Comparison of ENCODE assay signal across 29 mouse cellular contexts in genomic region chr12:53040634-53041033, GRCm38 (mm10).
DNase-seq lines count a peak whose midpoint lies in the region; ATAC-seq and TF ChIP-seq lines count a peak whose summit lies in the region.
"Had no signal": no experiment of that assay in that cellular context is flagged by ENCODE, and none has a peak within 500 bp of the region (broad histone marks: within the 10 kb centered on the region; RNA-seq: fewer than 3 reads in every experiment).

No protein-coding gene starts in this region.

- peak; percentile 69 for ATAC-seq in forebrain, postnatal 0 days
- no peak for ATAC-seq in forebrain, embryonic 15.5 days (replicated peaks)
- ATAC-seq: activated CD4-positive, CD25-positive, alpha-beta regulatory T cell, adult 4 months; CD4-positive, CD25-positive, alpha-beta regulatory T cell, adult 4 months; forebrain, embryonic 14.5 days; Patski had no signal

- H3K27ac ChIP-seq in forebrain, postnatal 0 days (ENCODE audit: low read depth, low read length): no peak overlapping the region
- H3K27ac ChIP-seq in forebrain, embryonic 15.5 days (replicated peaks): no peak overlapping the region
- H3K27ac ChIP-seq: embryonic facial prominence, embryonic 13.5 days; embryonic facial prominence, embryonic 15.5 days; forebrain, embryonic 10.5 days; forebrain, embryonic 12.5 days had no signal

- H3K4me1 ChIP-seq in forebrain, postnatal 0 days (ENCODE audit: insufficient read depth): no peaks in the 10 kb centered on the region
- H3K4me1 ChIP-seq in forebrain, embryonic 15.5 days: no peaks in the 10 kb centered on the region
- H3K4me1 ChIP-seq: embryonic facial prominence, embryonic 13.5 days; embryonic facial prominence, embryonic 15.5 days had no signal

- H3K36me3 ChIP-seq in forebrain, postnatal 0 days (ENCODE audit: insufficient read depth): no peaks in the 10 kb centered on the region
- H3K36me3 ChIP-seq in forebrain, embryonic 15.5 days: no peaks in the 10 kb centered on the region
- H3K36me3 ChIP-seq: embryonic facial prominence, embryonic 13.5 days; embryonic facial prominence, embryonic 15.5 days; forebrain, embryonic 10.5 days; forebrain, embryonic 12.5 days; G1E had no signal

- no peaks in the 10 kb centered on the region for H3K9me3 ChIP-seq in forebrain, postnatal 0 days (ENCODE audit: low read length)
- H3K9me3 ChIP-seq in forebrain, embryonic 15.5 days: no peaks in the 10 kb centered on the region
- H3K9me3 ChIP-seq: embryonic facial prominence, embryonic 13.5 days; embryonic facial prominence, embryonic 15.5 days; forebrain, embryonic 10.5 days; forebrain, embryonic 12.5 days had no signal

- no peaks in the 10 kb centered on the region for H3K27me3 ChIP-seq in forebrain, postnatal 0 days (ENCODE audit: insufficient read depth, low read length)
- H3K27me3 ChIP-seq in forebrain, embryonic 15.5 days: no peaks in the 10 kb centered on the region
- H3K27me3 ChIP-seq: CH12.LX; embryonic facial prominence, embryonic 13.5 days; embryonic facial prominence, embryonic 15.5 days; forebrain, embryonic 12.5 days had no signal

- peak; percentile 43 for DNase-seq in forebrain, postnatal 0 days
- peak; percentile 38 to 58 for DNase-seq in frontal cortex, adult 2 months (ENCODE audit: extremely low spot score in 1 of 2, low spot score in 1 of 2)
- DNase-seq in frontal cortex, postnatal 10 days (ENCODE audit: low spot score in 2 of 2): no peak
- peak; percentile 36 to 56 for DNase-seq in right cerebral cortex, postnatal 10 days (ENCODE audit: low spot score in 2 of 2)
- DNase-seq in right cerebral cortex, postnatal 4 days: no peak
- no peak for DNase-seq in spleen, postnatal 10 days (ENCODE audit: low spot score in 2 of 2)
- DNase-seq: adrenal gland, adult 8-10 months; adrenal gland, postnatal 14 days; adrenal gland, postnatal 36 days; B cell, adult 2 months; cerebellum, adult 11 months; cerebellum, adult 18-20 months; cerebellum, adult 8-10 months; cerebellum, adult 9-11 months; cerebellum, postnatal 14 days; cerebellum, postnatal 36 days; embryo, embryonic 11 days had no signal

- H3K4me2 ChIP-seq in forebrain, postnatal 0 days (ENCODE audit: low read depth): no peak overlapping the region
- H3K4me2 ChIP-seq in forebrain, embryonic 15.5 days (replicated peaks): no peak overlapping the region
- H3K4me2 ChIP-seq: embryonic facial prominence, embryonic 13.5 days; embryonic facial prominence, embryonic 15.5 days; forebrain, embryonic 12.5 days had no signal

- WGBS in forebrain, postnatal 0 days: 74% methylated on average over 5 of the region's 5 CpGs
- WGBS in forebrain, embryonic 15.5 days: 84% methylated on average over 5 of the region's 5 CpGs

- TF ChIP-seq CTCF in forebrain, postnatal 0 days (IDR thresholded peaks at IDR 0.05; ENCODE audit: low read depth): no peak

- no peak overlapping the region for H3K9ac ChIP-seq in forebrain, postnatal 0 days
- H3K9ac ChIP-seq in forebrain, embryonic 15.5 days (replicated peaks): no peak overlapping the region
- H3K9ac ChIP-seq: embryonic facial prominence, embryonic 13.5 days; embryonic facial prominence, embryonic 15.5 days; forebrain, embryonic 12.5 days had no signal

- H3K4me3 ChIP-seq in forebrain, postnatal 0 days (ENCODE audit: low read depth, low read length): no peak overlapping the region
- H3K4me3 ChIP-seq in forebrain, embryonic 15.5 days: no peak overlapping the region
- H3K4me3 ChIP-seq: embryonic facial prominence, embryonic 13.5 days; embryonic facial prominence, embryonic 15.5 days; erythroblast, embryonic 14.5 days; forebrain, embryonic 10.5 days; forebrain, embryonic 12.5 days had no signal

Comparison
In these comparisons a context has a peak if more than half of its experiments do, and no peak if none do; other contexts are left out.
1. DNase-seq: peak in forebrain, postnatal 0 days (single experiment), frontal cortex, adult 2 months (2 of 2) and right cerebral cortex, postnatal 10 days (2 of 2); none in frontal cortex, postnatal 10 days (0 of 2), right cerebral cortex, postnatal 4 days (single experiment) and spleen, postnatal 10 days (0 of 2).